Mouse (Mus musculus): ENCODE measurements around the gene Col8a1.

Gene Col8a1

DNA sequence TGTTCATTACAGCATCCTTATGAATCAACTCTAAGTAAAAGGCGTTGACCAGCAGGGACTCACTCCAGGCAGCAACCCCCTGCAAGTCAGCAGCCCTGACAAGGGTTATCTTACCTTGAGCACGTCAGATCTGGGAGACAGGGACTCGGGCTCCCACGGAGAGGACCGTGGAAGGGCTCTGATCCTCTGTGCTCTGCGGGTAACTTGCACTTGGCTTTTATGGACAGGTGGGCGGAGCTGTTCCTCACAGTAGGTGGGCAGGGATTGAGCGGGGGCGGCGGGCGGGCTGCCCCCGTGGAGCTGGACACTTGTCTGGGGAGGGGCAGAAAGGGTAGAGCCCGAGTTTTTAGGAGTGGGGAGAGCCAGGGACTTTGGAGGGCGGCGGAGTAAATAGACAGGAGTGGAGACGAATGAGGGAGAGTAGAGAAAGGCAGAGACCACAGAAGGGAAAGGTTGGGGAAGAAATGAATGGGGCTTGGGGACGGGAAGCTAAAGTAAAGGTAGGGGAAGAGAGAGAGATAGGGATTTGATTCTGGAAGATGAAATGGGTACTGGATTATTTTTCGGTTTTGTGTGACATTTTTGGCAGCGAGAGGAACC, at the start of gene Col8a1:
Col8a1 (minus strand) TSS at position 212 of the 600 bp plus-strand sequence.
- peak; percentile 49 for DNase-seq (ENCODE audit: low read depth)

DNA sequence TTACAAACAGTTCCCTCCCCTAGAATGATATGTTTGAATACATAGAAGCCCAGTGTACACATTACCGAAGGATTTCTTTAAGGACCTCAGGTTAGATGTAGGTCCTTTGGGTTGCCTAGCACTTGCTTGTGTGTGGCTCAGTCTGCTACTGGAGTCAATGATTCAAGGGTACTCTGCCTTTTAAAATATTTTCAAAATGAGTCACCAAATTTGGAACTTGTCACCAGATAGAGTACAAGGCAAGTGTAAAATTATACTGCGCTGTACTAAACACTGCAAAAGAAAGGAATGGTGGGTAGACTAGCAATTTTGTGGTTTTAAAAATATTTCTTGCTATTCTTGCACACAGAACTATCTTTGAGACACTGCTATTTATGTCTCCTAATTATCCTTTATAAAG, 47.3 kb upstream of the Col8a1 start:
- DNase-seq (ENCODE audit: low read depth): no peak

DNA sequence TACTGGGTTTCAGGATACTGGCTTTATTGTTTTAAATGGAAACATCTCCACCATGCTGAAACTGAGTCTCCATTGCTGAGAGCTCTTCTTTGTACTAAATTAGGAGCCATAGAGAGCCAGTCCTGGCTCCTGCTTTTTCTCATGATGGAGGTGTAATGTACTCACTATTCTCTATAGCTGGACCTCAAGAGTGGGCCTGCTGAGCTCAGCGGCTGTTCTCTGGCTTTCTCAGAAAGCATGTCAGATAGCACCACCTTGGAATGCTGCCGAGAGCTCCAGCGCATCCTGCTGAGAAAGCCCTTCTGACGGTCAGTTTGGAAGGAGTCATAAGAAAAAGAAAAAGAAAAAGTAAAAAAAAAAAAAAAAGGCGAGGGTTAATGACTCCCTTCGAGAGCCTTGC, 41.8 kb upstream of the Col8a1 start:
- DNase-seq (ENCODE audit: low read depth): no peak

DNA sequence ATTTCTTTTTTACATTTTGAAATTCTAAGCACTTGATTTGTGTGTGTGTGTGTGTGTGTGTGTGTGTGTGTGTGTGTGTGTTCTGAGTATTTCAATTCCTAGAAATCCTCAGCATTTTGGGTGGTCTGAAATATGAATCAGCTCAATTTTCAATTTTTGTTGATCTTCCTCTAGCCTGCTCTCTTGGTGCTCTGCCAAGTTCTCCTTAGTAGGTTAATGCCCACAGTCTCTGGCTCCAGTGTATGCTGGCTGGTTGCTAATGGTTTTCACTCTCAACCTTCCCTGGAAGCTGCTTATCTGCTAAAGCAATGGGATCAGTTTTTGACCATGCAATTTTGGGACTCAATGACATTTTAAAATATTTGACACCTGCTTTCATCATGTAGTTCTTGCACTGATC, 24.5 kb upstream of the Col8a1 start:
- no peak for DNase-seq (ENCODE audit: low read depth)

DNA sequence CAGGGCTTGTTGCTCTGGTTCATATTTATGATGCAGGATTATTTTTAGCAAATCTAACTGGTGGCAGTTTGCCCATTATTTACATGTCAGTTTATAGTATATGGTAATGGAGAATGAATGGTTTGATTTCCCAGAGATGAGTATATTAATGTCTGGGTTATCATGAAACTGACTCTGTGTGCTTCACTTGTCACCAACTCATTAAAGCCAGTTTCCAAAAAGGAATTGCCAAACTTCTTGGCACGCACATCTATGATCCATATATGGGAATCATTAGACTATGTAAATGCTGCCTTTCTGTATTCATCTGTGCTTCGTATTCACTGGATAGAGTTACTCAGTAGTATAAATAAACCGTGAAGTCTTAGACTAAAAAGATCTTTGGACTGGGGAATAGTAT, 11.1 kb upstream of the Col8a1 start:
- DNase-seq (ENCODE audit: low read depth): peak; percentile 79

DNA sequence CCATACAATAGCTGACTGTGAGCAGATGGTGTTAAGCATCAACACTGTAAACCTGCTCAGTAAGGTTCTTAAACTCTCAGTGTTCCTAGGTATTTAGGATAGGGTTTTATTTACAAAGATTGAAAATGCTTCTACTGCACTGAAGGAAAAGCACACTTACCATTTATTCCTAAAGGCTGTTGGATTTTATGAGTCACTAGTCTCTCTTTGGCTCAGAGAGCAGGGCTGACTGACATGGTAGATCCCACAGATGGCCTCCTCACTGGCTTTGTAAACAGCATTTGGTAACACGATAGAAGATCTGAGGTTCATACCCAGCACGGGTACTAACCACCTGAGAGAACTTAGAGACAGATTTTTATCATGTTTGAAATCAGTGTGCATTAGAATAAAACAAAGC, 5.3 kb upstream of the Col8a1 start:
- peak; percentile 37 for DNase-seq (ENCODE audit: low read depth)

DNA sequence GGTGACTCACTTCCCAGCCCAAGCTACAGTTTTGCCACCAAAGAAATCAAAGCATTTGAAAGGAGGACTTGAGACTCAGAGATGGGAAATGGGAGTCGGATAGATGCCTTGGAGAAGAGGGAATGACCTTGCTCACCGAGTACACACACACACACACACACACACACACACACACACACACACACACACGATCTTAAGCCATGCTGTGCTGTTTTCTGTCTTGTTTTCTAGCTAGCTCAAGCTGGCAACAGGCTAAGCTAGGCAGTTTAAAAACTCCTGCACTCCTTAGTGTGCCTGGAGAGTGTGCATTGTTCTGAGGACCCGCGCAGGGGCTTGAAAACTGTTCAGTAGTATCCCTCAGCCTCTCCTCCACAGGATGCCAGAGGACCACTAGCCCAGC, 1.2 kb upstream of the Col8a1 start:
- no peak for DNase-seq (ENCODE audit: low read depth)

DNA sequence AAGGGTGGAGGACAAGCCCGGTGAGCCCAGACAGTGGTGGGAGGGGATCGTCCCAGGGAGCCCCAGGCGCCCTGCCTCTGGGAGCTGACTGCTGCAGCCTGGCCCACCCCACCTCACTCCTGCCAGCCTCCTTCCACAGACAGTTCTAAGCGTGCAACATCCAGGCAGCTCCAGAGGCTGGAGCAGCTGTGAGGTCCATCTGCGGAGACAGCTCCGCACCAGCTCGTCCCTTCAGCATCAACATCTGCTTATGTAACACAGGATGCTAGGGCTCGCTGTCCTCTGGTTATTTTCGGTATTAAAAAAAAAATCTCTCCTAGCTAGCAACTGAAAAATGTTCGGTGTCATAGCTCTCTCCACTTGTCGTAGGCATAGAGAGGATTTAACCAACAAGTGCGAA, 704 bp upstream of the Col8a1 start:
- DNase-seq (ENCODE audit: low read depth): peak; percentile 57

DNA sequence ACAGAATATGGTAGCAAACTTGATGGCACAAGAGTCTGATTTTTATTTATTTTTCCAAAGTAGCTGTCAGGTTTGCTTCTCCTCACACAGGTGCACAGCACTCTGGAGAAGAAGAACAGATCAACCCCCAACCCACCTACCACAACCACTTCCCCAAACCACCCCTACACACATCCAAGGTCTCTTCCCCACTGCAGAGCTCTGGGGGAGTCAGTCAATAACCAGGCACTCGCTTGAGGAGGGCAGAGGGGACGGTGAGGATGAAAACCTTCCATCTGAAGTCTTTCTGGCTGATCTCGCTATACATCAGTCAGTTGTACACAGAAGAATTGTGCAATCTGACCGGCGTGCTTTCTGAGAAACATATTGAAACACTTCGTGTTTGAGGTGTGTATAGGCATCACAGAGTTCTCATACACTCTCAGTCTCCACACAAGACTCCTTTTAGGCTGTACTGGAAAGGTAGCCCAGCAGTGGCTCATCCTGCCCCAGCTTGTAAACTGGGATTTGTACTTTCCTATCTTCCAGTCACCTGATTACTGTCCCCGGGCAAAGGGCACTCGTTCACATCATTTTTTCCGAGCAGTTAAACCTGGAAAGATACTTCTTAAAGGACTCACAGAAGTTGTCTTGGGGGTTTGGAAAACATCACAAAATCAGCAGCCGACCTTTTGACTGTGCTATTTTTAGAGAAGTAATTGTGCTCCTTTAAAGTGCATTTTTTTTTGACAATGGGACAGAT, 827 bp downstream of the Col8a1 start:
- DNase-seq (ENCODE audit: low read depth): peak; percentile 47

DNA sequence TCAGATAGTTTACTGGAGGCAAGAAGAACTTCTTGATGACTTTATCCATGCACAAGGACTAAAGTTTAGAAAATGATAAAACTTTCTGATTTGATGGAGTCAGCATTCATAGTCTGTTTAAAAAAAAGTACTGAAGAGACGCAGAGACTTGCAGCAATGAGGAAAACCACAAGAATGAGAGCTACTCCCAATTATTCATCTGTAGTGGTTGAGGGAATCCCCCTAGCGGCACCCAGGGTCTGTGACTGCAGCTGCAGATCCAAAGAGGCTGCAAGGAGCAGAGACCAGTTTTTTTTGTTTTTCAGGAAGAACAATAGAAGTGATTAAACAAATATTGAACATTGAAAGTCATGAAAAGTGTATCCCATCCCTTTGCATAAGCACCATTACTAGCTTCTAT, 4.0 kb downstream of the Col8a1 start:
- DNase-seq (ENCODE audit: low read depth): peak; percentile 72

DNA sequence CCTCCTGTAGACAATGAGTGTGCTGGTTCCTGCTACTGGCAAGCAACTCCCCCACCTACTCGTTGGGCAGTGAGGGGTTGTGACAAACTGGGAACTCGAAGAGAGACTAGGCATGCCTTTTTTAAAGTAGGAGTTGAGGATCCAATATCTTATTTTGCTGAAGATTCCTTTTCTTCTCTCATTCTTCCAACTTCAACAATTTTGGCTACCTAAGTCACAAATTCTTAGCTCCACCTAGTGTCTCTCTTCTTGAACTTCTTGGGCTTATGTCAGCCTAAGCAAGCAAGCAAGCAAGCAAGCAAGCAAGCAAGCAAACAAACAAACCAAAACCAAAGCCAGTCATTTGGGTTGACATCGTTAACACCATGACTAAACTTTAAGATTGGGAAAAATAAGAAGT, 6.4 kb downstream of the Col8a1 start:
- DNase-seq (ENCODE audit: low read depth): peak; percentile 55

DNA sequence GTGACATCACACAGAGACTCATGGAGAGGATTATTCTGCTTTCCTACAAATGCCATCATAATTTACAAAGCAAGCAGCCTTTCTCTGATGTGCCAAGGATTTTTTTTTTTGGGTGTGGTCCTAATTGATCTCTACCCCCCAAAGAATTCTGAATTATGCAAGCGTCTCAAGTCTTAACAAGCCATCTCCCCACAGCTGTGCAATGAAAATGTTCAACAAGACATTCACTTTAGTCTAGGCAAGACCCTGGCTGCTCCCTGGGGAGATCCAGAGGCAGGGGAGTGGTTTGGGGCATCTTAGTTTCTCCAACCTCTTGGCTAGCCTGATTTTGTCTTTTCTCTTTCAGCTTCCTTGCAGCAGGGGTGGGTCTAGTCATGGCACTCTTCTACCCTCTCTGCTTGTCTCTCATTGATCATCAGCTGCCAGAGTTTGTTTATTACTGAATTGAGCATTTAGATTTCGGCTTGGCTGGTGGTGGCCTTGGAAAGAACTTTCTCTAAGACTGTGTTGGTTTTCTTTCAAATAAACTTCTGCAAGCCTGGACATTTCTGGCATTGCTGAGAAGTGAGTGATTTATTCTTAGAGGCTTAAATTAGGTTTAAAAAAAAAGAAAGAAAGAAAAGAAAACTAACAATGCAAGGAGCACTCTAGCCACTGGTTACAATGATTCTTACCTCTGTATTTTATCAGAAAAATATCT, 7.0 kb downstream of the Col8a1 start:
- peak; percentile 55 for DNase-seq (ENCODE audit: low read depth)

DNA sequence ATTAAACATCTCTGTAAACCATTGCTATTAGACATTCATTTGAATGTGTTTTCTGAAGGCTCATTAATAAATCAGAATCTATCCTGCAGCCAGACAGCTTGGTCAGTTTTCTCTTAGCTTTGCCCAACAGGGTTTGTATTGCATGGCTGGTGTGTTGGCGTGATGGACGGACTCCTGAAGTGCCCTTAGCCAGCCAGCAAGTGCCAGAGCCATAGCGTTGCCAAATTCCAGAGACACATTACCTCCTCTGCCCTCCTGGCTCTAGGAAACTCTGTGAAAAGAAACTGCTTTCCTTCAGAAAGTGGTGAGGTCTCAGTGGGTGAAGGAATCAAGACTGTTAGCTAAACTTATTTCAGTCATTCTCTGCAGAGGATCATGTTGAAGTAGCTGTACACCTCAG, 14.4 kb downstream of the Col8a1 start:
- no peak for DNase-seq (ENCODE audit: low read depth)

DNA sequence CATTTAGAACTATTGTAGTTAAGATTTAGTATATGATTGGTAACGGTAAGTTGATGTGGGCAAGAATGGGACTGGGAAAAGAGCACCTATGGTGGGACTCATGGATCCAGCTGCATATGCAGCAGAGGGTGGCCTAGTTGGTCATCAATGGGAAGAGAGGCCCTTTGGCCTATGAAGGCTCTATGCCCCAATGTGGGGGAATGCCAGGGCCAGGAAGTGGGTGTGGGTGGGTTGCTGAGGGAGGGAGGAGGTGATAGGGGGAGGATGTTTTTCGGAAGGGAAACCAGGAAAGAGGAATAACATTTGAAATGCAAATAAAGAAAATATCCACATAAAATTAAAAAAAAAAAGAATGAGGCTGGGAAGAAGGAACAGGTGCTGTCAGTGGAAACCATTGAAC, 19.6 kb downstream of the Col8a1 start:
- DNase-seq (ENCODE audit: low read depth): no peak

DNA sequence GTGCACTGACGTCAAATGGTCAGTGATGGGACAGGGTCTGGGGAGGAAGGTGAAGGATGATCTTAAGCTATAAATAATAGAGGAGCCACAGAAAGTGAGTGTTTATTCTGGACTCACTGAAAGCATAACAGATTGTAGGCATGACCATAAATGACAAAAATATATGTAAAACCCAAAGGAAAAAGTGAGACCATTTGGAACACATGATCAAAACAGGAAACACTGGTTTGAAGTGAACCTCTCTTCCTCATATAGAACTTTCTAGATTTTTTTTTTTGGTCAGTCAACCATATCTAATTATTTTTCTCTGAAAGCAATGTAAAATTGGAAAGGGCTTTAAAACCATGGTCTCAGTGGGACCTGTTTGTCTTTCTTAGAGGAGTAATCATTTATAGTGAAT, 21.0 kb downstream of the Col8a1 start:
- no peak for DNase-seq (ENCODE audit: low read depth)

DNA sequence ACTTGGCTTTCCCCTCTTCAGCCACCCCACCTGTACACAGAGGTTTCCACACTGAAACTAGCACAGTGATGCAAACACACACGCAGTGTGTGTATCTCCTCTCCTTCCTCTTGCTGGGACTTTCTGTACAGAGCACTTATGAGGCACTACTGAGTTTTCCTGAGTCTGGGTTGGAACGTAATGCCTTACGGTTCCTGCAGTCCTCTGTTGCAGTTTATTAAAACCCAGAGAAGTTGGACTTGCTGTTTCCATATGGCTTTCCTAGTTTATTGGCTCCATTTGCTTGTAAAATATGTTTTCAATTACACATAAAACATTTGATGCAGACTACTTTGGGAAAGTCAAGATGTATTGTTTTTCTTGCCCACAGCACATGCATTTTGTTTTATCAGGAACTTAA, 21.4 kb downstream of the Col8a1 start:
- DNase-seq (ENCODE audit: low read depth): peak; percentile 44

DNA sequence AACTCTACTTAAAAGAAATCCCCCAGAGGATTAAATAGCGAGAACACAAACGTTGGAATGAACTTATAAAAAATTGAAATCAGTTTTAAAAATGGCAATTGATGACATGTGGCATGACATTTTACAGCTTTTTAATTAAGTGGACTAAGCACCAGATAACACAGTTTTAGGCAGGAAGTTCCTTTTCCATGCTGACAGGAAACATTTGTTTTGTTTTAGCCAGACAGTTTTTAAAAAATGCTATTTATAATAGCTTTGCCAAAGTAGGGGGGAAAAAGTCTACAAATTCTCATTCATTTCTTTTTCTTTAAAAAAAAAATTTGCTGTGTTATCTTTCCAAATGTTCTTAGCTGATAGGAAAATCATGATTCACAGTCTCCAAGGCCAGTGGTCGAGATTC, 29.6 kb downstream of the Col8a1 start:
- peak; percentile 36 for DNase-seq (ENCODE audit: low read depth)

DNA sequence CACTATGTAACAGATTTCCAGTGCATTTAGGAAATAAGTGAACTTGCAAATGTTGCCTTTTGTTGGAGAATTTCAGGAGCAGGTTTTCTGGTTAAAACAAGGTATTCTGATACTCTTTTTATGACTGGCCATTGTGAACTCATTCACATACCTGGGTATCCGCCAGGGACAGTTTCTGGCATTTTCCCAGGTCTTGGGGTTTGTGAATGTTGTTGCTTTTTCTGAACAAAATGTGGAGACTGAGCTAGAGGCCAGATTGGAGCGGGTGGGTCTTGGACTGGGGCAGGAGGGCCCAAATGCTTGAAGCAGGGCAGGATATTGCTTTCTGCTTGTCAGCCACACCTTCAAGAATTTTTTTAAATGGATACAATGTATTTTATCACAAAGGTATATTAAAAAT, 35.6 kb downstream of the Col8a1 start:
- peak; percentile 27 for DNase-seq (ENCODE audit: low read depth)

DNA sequence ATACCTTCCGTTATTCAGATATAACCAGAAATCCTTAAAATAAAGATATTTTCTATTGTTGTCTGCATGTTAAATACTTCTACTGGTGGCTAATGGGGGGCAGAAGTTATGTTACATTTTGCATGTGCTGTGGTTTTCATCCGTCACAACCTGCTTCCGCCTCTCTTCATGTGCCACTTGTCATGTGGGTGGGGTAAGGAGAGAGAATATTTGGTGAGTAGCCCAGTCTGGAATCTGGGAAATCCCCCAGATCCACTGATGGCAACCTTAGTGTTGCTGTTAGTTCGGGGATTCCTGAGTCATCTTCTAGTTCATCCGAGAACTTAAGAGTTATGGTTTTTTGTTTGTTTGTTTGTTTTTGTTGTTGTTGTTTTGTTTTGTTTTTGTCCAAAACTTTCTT, 55.8 kb downstream of the Col8a1 start:
- DNase-seq (ENCODE audit: low read depth): peak; percentile 54

DNA sequence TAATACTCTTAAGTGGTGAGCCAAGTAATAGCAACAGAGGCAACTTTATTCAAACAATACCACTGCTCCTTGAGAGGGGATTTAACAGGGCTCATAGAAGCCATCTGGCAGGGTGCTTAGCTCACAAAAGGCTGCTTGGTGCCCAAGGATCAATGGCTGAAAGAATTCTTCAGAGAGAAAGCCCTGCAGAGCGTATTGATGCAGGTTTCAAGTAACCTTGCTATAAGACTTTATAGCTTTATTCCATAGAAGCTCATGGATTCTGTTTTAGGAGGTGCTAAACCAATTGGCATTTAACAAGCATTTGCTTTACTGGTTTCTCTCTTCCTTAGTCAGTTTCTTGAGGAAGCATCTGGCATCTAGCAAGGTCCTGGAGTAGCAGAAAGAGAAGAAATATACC, 59.8 kb downstream of the Col8a1 start:
- DNase-seq (ENCODE audit: low read depth): no peak

DNA sequence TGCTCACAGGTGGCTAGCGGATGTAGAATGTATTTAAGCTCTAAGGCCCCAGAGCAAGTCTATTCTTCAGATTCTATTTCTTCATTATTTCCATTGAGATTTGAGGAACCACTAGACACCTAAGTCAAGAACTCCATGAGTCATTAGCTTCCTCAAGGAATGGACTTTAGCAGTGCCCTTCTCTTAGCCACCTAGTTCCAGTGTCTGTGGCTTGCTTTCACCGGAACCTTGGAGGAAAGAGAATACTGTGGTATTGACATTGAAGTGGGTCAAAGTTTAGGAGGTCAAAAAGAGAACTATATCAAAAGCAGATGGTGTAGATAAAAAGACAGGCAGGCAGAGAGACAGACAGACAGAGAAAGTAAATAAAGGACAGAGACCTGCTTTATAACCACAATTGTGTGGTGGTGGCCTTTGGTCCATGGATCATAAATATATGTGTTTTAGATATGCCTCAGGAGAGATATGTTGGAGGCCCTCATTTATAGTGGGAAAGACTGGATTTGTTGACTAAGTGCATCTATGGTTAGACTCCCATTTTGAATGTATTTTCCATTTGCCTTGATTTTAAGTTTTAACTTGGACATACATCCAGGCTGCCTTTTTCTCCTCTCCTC, 60.5 kb downstream of the Col8a1 start:
- no peak for DNase-seq (ENCODE audit: low read depth)

DNA sequence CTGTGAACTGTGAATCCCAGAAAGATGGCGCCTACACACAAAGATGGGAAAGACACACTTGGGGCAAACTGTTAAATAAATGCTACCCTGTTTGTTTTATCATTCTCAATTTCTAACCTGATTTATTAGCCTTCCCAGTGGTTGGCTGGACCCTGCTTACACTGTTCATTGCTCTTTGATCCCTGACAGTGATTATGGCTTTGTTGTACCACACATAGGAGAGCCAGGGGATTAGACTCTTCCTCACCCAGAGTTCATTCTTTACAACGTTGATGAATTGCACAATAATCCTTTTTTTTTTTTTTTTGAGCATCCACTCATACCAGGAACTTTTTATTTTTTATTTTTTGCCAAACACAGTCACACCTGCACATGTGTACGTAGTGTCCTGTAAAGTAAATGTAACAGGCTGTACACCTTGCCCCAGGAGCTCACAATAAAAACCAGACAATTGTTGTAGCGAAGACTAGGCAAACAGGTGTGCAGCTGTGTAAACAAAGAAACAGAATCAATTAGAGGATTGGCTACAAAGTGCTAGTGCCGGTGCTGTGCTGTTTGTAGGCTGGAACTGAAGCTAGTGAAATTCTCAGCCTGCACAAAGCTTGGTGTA, 68.6 kb downstream of the Col8a1 start:
- DNase-seq (ENCODE audit: low read depth): no peak

DNA sequence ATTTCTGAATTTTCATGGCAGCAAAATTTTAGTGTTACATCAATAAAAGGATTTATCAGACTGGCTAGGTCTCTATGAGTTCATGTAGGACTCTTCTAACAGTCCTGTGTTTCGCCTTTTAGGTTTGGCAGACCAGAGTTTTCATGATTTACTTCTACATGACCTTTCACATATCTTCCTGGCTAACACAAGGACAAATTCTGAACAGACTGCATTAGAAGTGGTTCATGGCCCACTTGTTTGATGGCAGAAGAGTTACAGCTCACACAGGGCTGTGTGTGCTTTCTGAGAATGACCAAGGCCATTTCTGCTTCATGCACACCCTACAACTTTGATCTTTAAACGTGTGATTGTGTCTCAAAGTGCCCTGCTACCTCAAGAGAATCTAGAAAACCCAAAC, 82.3 kb downstream of the Col8a1 start:
- no peak for DNase-seq (ENCODE audit: low read depth)

All from NIH3T3 (cell line).